Mouse (Mus musculus) adipocyte (in vitro differentiated cells): ENCODE measurements at regions not wholly inside any gene's neighbourhood (a gene's known extent, or its start where the extent isn't known, plus 50 kb on each side); places are given as distances from the start of the nearest gene placed in this dataset.

ENCODE experiments used
- DNase-seq: peaks from one replicate; pipeline ENCODE4 v3.0.0-alpha.2; 2016; ENCODE audit warnings: low spot score

GRCm38 (mm10) chr9:22937686-22938391 is 285.0 kb upstream of the Bmper start:
- DNase-seq, result no peak

GRCm38 (mm10) chr9:22944992-22945391 is 277.9 kb upstream of the Bmper start:
- no peak for DNase-seq

GRCm38 (mm10) chr9:22945426-22945955 is 277.4 kb upstream of the Bmper start:
- peak; percentile 95 for DNase-seq

- DNase-seq, result peak; percentile 37
Measured at GRCm38 (mm10) chr9:22952571-22953442, 270.1 kb upstream of the Bmper start.

GRCm38 (mm10) chr9:22962269-22962815 is 260.5 kb upstream of the Bmper start:
- no peak for DNase-seq

GRCm38 (mm10) chr9:22971312-22971711 is 251.6 kb upstream of the Bmper start:
- no peak for DNase-seq

- DNase-seq, result no peak
Measured at GRCm38 (mm10) chr9:22976748-22977147, 246.1 kb upstream of the Bmper start.

GRCm38 (mm10) chr9:22979627-22980026 is 243.2 kb upstream of the Bmper start:
- no peak for DNase-seq

- no peak for DNase-seq
Measured at GRCm38 (mm10) chr9:22989508-22989907, 233.4 kb upstream of the Bmper start.

GRCm38 (mm10) chr9:22993531-22993930 is 229.3 kb upstream of the Bmper start:
- no peak for DNase-seq

GRCm38 (mm10) chr9:22995564-22995963 is 227.3 kb upstream of the Bmper start:
- DNase-seq, result no peak

- no peak for DNase-seq
Measured at GRCm38 (mm10) chr9:22998306-22998705, 224.6 kb upstream of the Bmper start.

- peak; percentile 35 for DNase-seq
Measured at GRCm38 (mm10) chr9:22999181-22999580, 223.7 kb upstream of the Bmper start.

GRCm38 (mm10) chr9:23000200-23000599 is 222.7 kb upstream of the Bmper start:
- no peak for DNase-seq

GRCm38 (mm10) chr9:23003195-23004061 is 219.4 kb upstream of the Bmper start:
- DNase-seq, result no peak

- DNase-seq, result no peak
Measured at GRCm38 (mm10) chr9:23005005-23005404, 217.9 kb upstream of the Bmper start.

- DNase-seq, result no peak
Measured at GRCm38 (mm10) chr9:23009462-23010183, 213.3 kb upstream of the Bmper start.

GRCm38 (mm10) chr9:23011316-23011959 is 211.4 kb upstream of the Bmper start:
- DNase-seq, result no peak

GRCm38 (mm10) chr9:23012130-23012529 is 210.7 kb upstream of the Bmper start:
- DNase-seq, result no peak

- DNase-seq, result no peak
Measured at GRCm38 (mm10) chr9:23016733-23017132, 206.1 kb upstream of the Bmper start.

GRCm38 (mm10) chr9:23024061-23024460 is 198.8 kb upstream of the Bmper start:
- DNase-seq, result no peak
